Mouse (Mus musculus) frontal cortex, postnatal 14 days (tissue): ENCODE measurements around the gene Trdmt1.

Experiments
- DNase-seq, 2 experiments: peaks; one replicate each; pipeline ENCODE4 v3.0.0; 2022; ENCODE audit warnings: low spot score in 2 of 2

The Trdmt1 gene

GRCm38 (mm10) chr2:13499196-13499595, 45.3 kb downstream of the Trdmt1 start:
- DNase-seq = no peak

- DNase-seq = no peak
Observed at GRCm38 (mm10) chr2:13496087-13496486, 48.4 kb downstream of the Trdmt1 start.

- DNase-seq = no peak
Observed at GRCm38 (mm10) chr2:13492927-13493326, 51.5 kb downstream of the Trdmt1 start.

- DNase-seq = no peak
Observed at GRCm38 (mm10) chr2:13491734-13492133, 52.7 kb downstream of the Trdmt1 start, which contains the start of gene Cubn. Gene Cubn, minus strand, starts transcription at chr2:13491813.

- DNase-seq = no peak
Observed at GRCm38 (mm10) chr2:13490480-13490879, 54.0 kb downstream of the Trdmt1 start.

- DNase-seq = no peak
Observed at GRCm38 (mm10) chr2:13486470-13486869, 58.0 kb downstream of the Trdmt1 start.

GRCm38 (mm10) chr2:13484566-13484965, 59.9 kb downstream of the Trdmt1 start:
- DNase-seq = no peak

- no peak for DNase-seq
Observed at GRCm38 (mm10) chr2:13480744-13481143, 63.7 kb downstream of the Trdmt1 start.

GRCm38 (mm10) chr2:13479165-13479564, 65.3 kb downstream of the Trdmt1 start:
- DNase-seq = no peak

- no peak for DNase-seq
Observed at GRCm38 (mm10) chr2:13470108-13470507, 74.4 kb downstream of the Trdmt1 start.

GRCm38 (mm10) chr2:13469641-13470040, 74.8 kb downstream of the Trdmt1 start:
- DNase-seq = no peak

GRCm38 (mm10) chr2:13466685-13467084, 77.8 kb downstream of the Trdmt1 start:
- DNase-seq = no peak
